Mouse (Mus musculus) hindbrain, embryonic 16.5 days (tissue): Measurements from ENCODE around the gene Snx5. TPM values are rescaled to one million over a fixed set of nuclear protein-coding genes. Genes with fewer than 3 reads are reported as not detected.
A peak's percentile ranks its signal among the peaks of the same experiment; 100 is the strongest.

Experiments
- ATAC-seq: fragments of 200-750 bp; cut with Nextera tagmentation; 2 replicates; pipeline ENCODE4 v1.8.0; 2017; ENCODE audit warnings: moderate TSS enrichment, moderate library complexity
- H3K27ac ChIP-seq: fragments of 300-500 bp; sonication (generic); 2 replicates; pipeline ENCODE4 v1.5.1; 2014; ENCODE audit warnings: low read depth, mild to moderate bottlenecking, control low read depth, low read length, moderate library complexity
- H3K27me3 ChIP-seq: fragments of 300-500 bp; sonication (generic); replicated peaks from 2 replicates; pipeline ENCODE4 v1.6.1; 2014; ENCODE audit warnings: low read length; ENCODE audit not compliant: control insufficient read depth, insufficient read depth
- H3K36me3 ChIP-seq: fragments of 300-500 bp; sonication (generic); 2 replicates; pipeline ENCODE4 v1.6.1; 2014; ENCODE audit warnings: mild to moderate bottlenecking, low read length, moderate library complexity, mixed read lengths; ENCODE audit not compliant: control insufficient read depth, insufficient read depth
- H3K4me1 ChIP-seq: fragments of 300-500 bp; sonication (generic); 2 replicates; pipeline ENCODE4 v1.6.1; 2014; ENCODE audit warnings: low read depth, low read length; ENCODE audit not compliant: control insufficient read depth, insufficient read depth
- H3K4me2 ChIP-seq: fragments of 300-500 bp; sonication (generic); 2 replicates; pipeline ENCODE4 v1.6.1; 2014; ENCODE audit warnings: mild to moderate bottlenecking, low read length, control low read depth, moderate library complexity
- H3K4me3 ChIP-seq: fragments of 300-500 bp; sonication (generic); 2 replicates; pipeline ENCODE4 v1.5.1; 2014; ENCODE audit warnings: mild to moderate bottlenecking, low read length, control low read depth, moderate library complexity
- H3K9ac ChIP-seq: fragments of 300-500 bp; sonication (generic); 2 replicates; pipeline ENCODE4 v1.6.1; 2014; ENCODE audit warnings: low read depth, mild to moderate bottlenecking, control low read depth, low read length, moderate library complexity
- H3K9me3 ChIP-seq: fragments of 300-500 bp; sonication (generic); 2 replicates; pipeline ENCODE4 v1.6.1; 2014; ENCODE audit warnings: mild to moderate bottlenecking, low read length, moderate library complexity; ENCODE audit not compliant: control insufficient read depth
- WGBS: fragments of 180-500 bp; shearing (Covaris S2); extraction: QIAGEN DNeasy Blood & Tissue Kit; methylation state at CpG from one replicate; pipeline ENCODE4 v1.1.7; 2014; 5-methylcytosine and 5-hydroxymethylcytosine counted together
- polyA plus RNA-seq: library from polyadenylated mRNA; unstranded; fragments of >200 nt; fragmentation: Nextera tagmentation; extraction: Ambion mirVana; gene quantifications from 2 replicates; pipeline ENCODE4 v1.2.1, GENCODE M21; 2015

Gene Snx5
- polyA plus RNA-seq, result 68.0 and 72.8 TPM in 2 replicates

DNA sequence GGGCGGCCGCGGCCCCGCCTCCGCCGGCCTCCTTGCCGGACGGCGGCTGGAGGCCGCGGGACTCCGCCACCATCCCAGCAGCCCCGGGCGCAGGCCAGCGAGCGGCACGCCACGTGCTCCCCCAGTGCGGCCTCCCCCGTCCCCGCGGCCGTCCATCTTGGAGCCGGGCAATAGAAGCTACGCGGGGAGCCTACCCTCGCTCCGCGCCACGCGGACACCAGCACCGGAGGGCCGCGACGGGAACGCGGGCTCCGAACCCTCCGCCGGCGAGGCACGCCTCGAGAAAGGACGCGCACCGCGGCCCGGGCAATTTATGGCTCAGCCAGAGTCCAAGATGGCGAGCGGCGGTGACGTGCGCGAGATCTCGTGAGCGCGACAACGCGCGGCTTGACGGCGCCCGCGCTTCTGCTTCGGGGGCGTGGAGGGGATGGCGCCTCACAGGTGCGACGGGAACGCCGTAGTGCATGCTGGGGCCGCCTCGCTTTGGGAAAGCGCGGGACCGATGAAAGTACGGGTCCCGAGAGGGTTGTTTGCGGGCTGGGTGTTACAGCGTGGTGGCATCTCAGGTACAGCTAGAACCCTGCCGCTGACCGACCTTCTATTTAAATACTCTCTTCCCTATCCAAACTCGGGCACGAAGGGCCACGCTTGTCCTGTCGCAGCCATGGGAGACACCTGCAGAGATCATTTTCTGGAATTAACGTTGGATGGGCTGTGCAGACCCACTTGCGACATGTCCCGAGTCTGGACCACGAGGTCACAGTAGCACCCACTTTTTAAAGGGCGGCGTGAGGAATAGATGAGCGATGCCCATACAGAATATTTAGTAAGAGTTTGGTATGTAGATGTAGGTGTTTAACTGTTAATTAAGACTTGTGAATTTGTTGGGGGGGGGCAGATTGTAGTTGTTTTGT, at the start of gene Snx5, which contains the start of gene Mgme1:
TSS of gene Snx5 (minus strand) at position 400 of the 914 bp plus-strand sequence.
TSS of gene Mgme1 (plus strand) at position 157 of the 914 bp plus-strand sequence.
- H3K4me1 ChIP-seq, result peaks cover 19% of the 10 kb centered on the region
- H3K9ac ChIP-seq, result peak within 1 kb of the TSS; percentile 84
- peak within 1 kb of the TSS; percentile 96 for H3K27ac ChIP-seq
- H3K27me3 ChIP-seq, result no peaks in the 10 kb centered on the region
- peak within 1 kb of the TSS; percentile 83 for H3K4me2 ChIP-seq
- WGBS, result under 1% methylated on average over 81 of the region's 93 CpGs
- 0 out of 2 replicates have a peak, but pooled peaks cover 2% of the 10 kb centered on the region for H3K36me3 ChIP-seq
- no peaks in the 10 kb centered on the region for H3K9me3 ChIP-seq
- peak within 1 kb of the TSS; percentile 68 for H3K4me3 ChIP-seq
- ATAC-seq, result peak; percentile 99

DNA sequence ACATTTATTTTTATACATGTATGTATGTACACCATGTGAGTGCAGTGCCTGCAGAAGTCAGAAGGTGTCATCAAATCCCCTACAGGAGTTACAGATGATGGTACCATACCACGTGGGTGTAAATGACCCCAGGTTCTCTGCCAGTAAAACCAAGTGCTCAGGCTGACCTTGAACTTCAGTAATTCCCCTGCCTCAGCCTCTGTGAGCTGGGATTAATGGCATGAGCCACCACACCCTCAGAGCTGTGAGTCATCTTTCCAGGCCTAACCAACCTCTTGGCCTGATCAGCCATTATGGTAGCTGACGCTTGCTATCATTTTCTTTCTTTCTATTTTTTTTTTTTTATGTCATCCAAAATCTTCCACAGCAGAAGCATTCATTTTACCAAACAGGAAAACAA, 40.7 kb upstream of the Snx5 start:
- Histone ChIP-seq H3K27ac (no peak overlapping the region), H3K4me1 (no peaks in the 10 kb centered on the region), H3K4me3 (no peak overlapping the region), H3K36me3 (no peaks in the 10 kb centered on the region), H3K9me3 (no peaks in the 10 kb centered on the region), H3K27me3 (no peaks in the 10 kb centered on the region), H3K4me2 (no peak overlapping the region), H3K9ac (no peak overlapping the region)
- ATAC-seq, result no peak
- WGBS, result 85% methylated on average over 2 of the region's 2 CpGs

DNA sequence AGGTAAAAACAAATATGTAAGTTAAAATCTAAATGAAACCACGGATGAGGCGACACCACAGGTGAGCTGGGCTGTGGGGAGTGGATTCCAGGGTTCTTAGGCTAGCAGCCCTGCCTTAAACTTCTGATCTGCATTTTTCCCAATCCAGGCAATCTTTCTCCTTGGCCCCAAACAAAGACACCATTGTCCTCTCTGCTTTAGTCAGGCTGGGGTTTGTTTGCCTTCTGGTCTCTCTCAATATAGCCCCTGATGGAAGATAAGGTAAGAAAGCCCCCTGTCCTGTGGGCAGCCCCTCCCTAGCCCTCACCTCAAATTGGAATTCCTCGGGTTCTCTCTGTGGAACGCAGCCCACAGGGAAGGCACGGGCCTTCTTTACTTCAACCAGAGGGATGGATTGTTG, 39.6 kb upstream of the Snx5 start:
- no peaks in the 10 kb centered on the region for H3K4me1 ChIP-seq
- no peak overlapping the region for H3K9ac ChIP-seq
- H3K4me2 ChIP-seq, result no peak overlapping the region
- no peak overlapping the region for H3K27ac ChIP-seq
- no peaks in the 10 kb centered on the region for H3K36me3 ChIP-seq
- H3K4me3 ChIP-seq, result no peak overlapping the region
- H3K27me3 ChIP-seq, result no peaks in the 10 kb centered on the region
- no peak for ATAC-seq
- H3K9me3 ChIP-seq, result no peaks in the 10 kb centered on the region
- WGBS, result 39% methylated on average over 5 of the region's 5 CpGs

DNA sequence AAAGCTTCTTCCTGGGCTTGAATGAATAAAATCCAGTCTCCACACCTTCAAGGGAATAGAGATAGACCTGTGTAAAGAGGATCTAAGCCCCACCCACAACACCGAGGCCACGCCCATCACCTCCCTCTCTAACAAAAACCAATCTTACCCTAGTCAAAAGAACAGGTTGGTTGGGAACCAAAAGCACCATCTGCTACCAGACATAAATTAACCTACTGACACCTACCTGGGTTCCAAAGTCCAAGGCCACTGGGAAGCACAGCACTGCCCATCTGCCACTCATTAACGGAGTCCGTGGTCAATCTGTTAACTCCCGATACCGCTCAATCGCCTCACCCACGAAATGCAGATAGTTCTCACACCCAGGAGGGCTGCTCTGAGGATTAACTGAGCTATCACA, 37.9 kb upstream of the Snx5 start:
- Histone ChIP-seq H3K4me3 (no peak overlapping the region), H3K9me3 (no peaks in the 10 kb centered on the region), H3K27ac (no peak overlapping the region), H3K36me3 (no peaks in the 10 kb centered on the region), H3K4me1 (no peaks in the 10 kb centered on the region), H3K27me3 (no peaks in the 10 kb centered on the region), H3K9ac (no peak overlapping the region), H3K4me2 (no peak overlapping the region)
- ATAC-seq, result no peak
- WGBS, result 64% methylated on average over 8 of the region's 8 CpGs

DNA sequence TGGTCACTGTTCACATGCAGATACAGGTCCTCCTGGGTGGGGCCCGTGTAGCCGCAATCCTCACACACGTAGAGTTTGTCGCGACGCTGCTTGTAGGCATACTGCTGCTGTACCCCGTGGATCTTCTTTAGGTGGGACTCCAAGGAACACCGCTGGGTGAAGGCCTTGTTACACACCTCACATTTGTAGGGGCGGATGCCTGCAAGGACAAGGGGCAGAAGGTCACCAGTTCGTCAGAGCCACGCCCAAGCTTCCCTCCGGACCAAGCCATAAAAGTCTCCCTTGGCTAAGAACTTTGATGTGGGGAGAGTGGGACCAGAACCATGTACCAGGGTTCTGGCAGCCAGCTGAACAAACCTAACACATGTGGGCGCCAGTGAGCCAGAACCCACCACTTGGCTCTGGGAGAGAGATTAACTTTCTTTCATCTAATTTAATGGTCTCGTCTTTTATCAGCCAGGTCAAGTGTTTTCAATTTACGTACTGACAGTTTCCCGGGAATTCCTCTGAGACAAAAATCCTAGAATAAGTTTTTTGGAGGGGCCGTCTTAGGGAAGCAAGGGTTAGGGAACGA, 35.1 kb upstream of the Snx5 start:
- no peak for ATAC-seq

DNA sequence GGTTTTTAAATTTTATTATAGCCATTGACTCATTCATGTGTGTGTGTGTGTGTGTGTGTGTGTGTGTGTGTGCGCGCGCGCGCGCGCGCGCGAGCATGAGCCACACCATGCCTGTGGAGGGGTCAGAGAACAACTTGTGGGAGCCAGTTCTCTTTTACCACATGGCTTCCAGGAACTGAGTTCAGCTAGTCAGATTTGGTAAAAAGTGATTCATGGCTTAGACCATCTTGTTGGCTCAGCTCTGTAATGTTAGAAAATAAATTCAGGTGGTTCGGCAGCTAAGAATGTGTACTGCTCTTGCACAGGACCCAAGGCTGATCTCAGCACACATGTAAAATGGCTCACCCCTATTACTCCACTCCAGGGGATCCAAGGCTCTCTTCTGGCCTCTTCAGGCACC, 30.4 kb upstream of the Snx5 start:
- H3K27me3 ChIP-seq, result no peaks in the 10 kb centered on the region
- ATAC-seq, result no peak
- no peak overlapping the region for H3K4me2 ChIP-seq
- no peak overlapping the region for H3K4me3 ChIP-seq
- H3K9me3 ChIP-seq, result no peaks in the 10 kb centered on the region
- 96% methylated on average over 11 of the region's 11 CpGs for WGBS
- no peak overlapping the region for H3K9ac ChIP-seq
- no peaks in the 10 kb centered on the region for H3K4me1 ChIP-seq
- H3K36me3 ChIP-seq, result no peaks in the 10 kb centered on the region
- no peak overlapping the region for H3K27ac ChIP-seq

More for the DNA sequence above, 35.1 kb upstream of the Snx5 start:
- no peak overlapping the region for H3K4me2 ChIP-seq
- no peak overlapping the region for H3K4me3 ChIP-seq
- WGBS, result 72% methylated on average over 18 of the region's 18 CpGs
- no peaks in the 10 kb centered on the region for H3K27me3 ChIP-seq
- no peak overlapping the region for H3K9ac ChIP-seq
- H3K27ac ChIP-seq, result no peak overlapping the region
- no peaks in the 10 kb centered on the region for H3K9me3 ChIP-seq
- no peaks in the 10 kb centered on the region for H3K36me3 ChIP-seq
- no peaks in the 10 kb centered on the region for H3K4me1 ChIP-seq

DNA sequence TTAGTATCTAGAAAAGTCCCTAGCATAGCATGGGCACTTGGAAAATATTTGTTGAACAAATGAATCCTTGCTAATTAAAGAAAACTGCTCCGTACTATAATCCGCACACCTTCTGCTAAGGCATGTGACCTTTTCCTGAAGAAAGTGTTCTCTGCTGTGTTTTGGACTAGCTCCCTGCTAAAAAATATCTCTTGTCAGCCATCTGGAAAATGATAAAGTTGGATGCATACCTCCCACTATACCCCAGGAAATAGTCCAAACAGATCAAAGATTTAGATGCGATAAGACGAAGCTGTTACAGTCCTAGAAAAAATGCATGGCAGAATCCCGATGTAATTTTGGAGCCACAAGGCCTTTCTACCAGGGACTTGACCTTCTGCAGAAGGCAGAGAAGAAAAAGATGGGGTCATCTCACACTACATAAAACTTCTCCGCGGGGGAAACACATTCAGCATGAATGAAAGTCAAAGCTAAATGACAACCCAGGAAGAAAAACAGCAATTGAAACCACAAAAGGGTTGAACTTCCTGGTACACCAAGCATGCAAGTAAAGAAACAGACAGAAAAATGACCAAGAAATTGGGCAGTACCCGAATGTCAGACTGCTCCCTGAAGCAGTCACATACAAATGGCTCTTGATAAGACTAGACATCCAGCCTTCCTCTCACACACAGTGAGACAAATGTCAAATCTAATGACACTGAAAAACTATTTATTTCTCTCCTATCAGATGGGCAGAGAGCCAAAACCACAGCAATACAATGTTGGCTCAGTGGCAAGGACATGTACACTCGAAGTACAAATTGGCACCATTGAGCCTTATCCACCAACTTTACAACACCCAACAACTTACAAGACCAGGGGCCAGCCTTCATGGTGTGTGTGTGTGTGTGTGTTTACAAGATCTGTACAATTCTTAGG, 29.3 kb upstream of the Snx5 start:
- no peaks in the 10 kb centered on the region for H3K4me1 ChIP-seq
- no peaks in the 10 kb centered on the region for H3K27me3 ChIP-seq
- 81% methylated on average over 9 of the region's 9 CpGs for WGBS

DNA sequence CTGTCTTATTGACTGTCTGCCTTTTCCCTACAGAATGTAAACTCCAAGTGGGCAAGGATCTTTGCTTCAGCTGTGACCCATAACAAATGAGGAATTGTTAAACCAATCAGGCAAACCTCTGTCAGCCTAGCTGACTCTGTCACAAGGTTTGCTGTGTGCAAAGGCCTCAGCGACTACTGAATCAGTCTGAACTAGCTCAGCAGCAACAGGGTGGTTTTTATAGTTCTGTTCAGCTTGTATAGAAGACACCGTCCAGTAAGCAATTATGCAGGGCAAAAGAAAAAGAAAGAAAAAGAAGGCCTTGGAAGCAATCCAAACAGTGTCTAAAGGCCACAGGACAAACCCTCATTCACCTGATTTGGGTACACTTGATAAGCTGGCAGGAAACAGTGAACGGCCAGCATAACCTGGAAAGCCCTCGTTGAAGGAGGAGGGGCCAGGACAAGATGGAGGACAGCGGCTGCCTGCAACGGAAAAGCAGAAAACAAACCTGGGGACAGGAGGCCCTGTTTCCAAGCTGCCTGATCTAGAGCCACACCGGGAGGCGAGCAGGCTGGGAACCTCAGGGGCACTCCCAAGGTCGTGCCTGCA, 24.5 kb upstream of the Snx5 start:
- ATAC-seq, result no peak
- no peaks in the 10 kb centered on the region for H3K27me3 ChIP-seq
- 68% methylated on average over 9 of the region's 9 CpGs for WGBS

More for the DNA sequence above, 29.3 kb upstream of the Snx5 start:
- Histone ChIP-seq H3K9me3 (no peaks in the 10 kb centered on the region), H3K4me3 (no peak overlapping the region), H3K9ac (no peak overlapping the region), H3K4me2 (no peak overlapping the region), H3K27ac (no peak overlapping the region), H3K36me3 (no peaks in the 10 kb centered on the region)
- no peak for ATAC-seq

More for the DNA sequence above, 24.5 kb upstream of the Snx5 start:
- no peak overlapping the region for H3K4me2 ChIP-seq
- no peak overlapping the region for H3K27ac ChIP-seq
- H3K9me3 ChIP-seq, result no peaks in the 10 kb centered on the region
- no peaks in the 10 kb centered on the region for H3K36me3 ChIP-seq
- no peak overlapping the region for H3K9ac ChIP-seq
- no peaks in the 10 kb centered on the region for H3K4me1 ChIP-seq
- H3K4me3 ChIP-seq, result no peak overlapping the region
